Mouse (Mus musculus): Measurements from ENCODE around the gene Cep295nl. TPM values are rescaled to one million over a fixed set of nuclear protein-coding genes. Genes with fewer than 3 reads are reported as not detected.

The Cep295nl gene
- total and polyA plus RNA-seq, 2 experiments from 2014 or later, result 0.16 to 0.22 TPM

DNA sequence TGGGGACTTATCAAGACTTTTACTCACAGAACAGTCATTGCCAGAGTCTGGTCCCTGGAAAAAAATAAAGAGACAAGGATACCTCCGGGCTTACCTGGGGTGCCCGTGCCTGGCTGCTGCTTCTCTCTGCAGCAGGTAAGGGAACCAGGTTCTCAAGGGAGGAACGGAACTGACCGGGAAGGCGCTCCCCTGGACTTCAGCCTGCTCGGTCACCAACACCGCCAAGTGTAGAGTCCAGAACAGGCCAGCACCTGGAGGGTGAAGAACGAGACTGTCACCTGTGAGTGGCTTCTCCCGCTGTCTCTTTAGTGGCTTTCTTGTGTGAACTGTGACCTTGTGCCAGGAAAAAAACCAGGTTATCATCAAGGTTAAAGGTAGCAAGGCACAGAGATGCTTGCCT, 54.7 kb downstream of the Cep295nl start:
- no peak for ATAC-seq (ENCODE audit: low FRiP score)
- TF ChIP-seq CTCF (IDR thresholded peaks at IDR 0.05), result no peak
- H3K36me3 ChIP-seq (ENCODE audit: insufficient read depth, low read length), result peaks cover 46% of the 10 kb centered on the region
- H3K27ac ChIP-seq (ENCODE audit: low read depth, low read length), result no peak overlapping the region
- peaks cover 5% of the 10 kb centered on the region; the same call in 1 of the 2 replicates for H3K4me1 ChIP-seq (ENCODE audit: insufficient read depth, low read length)
- no peak for DNase-seq (ENCODE audit: low spot score)
- no peak overlapping the region for H3K4me2 ChIP-seq (ENCODE audit: low read depth, low read length, poor library complexity, severe bottlenecking)
- no peak overlapping the region for H3K4me3 ChIP-seq (ENCODE audit: low read depth, low read length)
- no peaks in the 10 kb centered on the region for H3K27me3 ChIP-seq (ENCODE audit: insufficient read depth, low read length)
- H3K9ac ChIP-seq (replicated peaks; ENCODE audit: low read length, poor library complexity, severe bottlenecking), result no peak overlapping the region
- WGBS, result 97% methylated on average over 9 of the region's 9 CpGs
- H3K9me3 ChIP-seq (ENCODE audit: low read length), result no peaks in the 10 kb centered on the region

GRCm38 (mm10) chr11:118286434-118286833, 55.9 kb downstream of the Cep295nl start:
- 94% methylated on average over 9 of the region's 9 CpGs for WGBS
- Histone ChIP-seq H3K4me1 (ENCODE audit: insufficient read depth, low read length) (peaks cover 5% of the 10 kb centered on the region; the same call in 1 of the 2 replicates), H3K9ac (replicated peaks; ENCODE audit: low read length, poor library complexity, severe bottlenecking) (no peak overlapping the region)

DNA sequence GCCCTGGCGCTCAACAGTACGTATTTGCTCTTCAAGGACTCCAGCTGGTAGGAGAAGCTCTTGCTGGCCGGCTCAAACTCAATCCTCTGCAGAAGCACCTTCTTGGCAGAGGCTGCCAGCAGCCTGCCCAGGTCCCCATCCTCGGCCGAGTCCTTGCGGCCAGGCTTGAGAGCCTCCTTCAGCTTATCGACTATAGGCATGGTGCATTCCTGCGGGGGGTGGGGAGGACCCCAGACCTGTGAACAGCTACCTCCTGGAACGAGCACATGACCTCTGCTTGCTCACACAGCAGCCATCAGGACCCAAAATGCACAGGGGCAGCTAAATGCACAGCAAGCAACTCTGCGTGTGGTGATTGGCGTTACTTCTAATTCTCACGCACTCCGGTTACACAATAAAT, 56.5 kb downstream of the Cep295nl start:
- WGBS, result 94% methylated on average over 13 of the region's 13 CpGs
- DNase-seq (ENCODE audit: low spot score) (no peak), ATAC-seq (ENCODE audit: low FRiP score) (no peak)
- Histone ChIP-seq H3K36me3 (ENCODE audit: insufficient read depth, low read length) (peaks cover 56% of the 10 kb centered on the region), H3K9ac (replicated peaks; ENCODE audit: low read length, poor library complexity, severe bottlenecking) (no peak overlapping the region), H3K4me2 (ENCODE audit: low read depth, low read length, poor library complexity, severe bottlenecking) (no peak overlapping the region), H3K27me3 (ENCODE audit: insufficient read depth, low read length) (no peaks in the 10 kb centered on the region), H3K4me3 (ENCODE audit: low read depth, low read length) (no peak overlapping the region), H3K27ac (ENCODE audit: low read depth, low read length) (no peak overlapping the region), H3K4me1 (ENCODE audit: insufficient read depth, low read length) (peaks cover 5% of the 10 kb centered on the region; the same call in 1 of the 2 replicates), H3K9me3 (ENCODE audit: low read length) (no peaks in the 10 kb centered on the region)
- no peak for TF ChIP-seq CTCF (IDR thresholded peaks at IDR 0.05)

More at GRCm38 (mm10) chr11:118286434-118286833, 55.9 kb downstream of the Cep295nl start:
- ATAC-seq (ENCODE audit: low FRiP score) (no peak), DNase-seq (ENCODE audit: low spot score) (no peak)
- TF ChIP-seq CTCF (IDR thresholded peaks at IDR 0.05), result no peak
- H3K27ac ChIP-seq (ENCODE audit: low read depth, low read length), result no peak overlapping the region
- H3K4me2 ChIP-seq (ENCODE audit: low read depth, low read length, poor library complexity, severe bottlenecking), result no peak overlapping the region
- H3K4me3 ChIP-seq (ENCODE audit: low read depth, low read length), result no peak overlapping the region
- no peaks in the 10 kb centered on the region for H3K27me3 ChIP-seq (ENCODE audit: insufficient read depth, low read length)
- no peaks in the 10 kb centered on the region for H3K9me3 ChIP-seq (ENCODE audit: low read length)
- peaks cover 53% of the 10 kb centered on the region for H3K36me3 ChIP-seq (ENCODE audit: insufficient read depth, low read length)

Other genes with a start within 250 kb of the Cep295nl start
- gene Dnah17, start 211.9 kb downstream of the Cep295nl start, total RNA-seq (2014; rRNA removed), result 0.05 TPM in 2 replicates
- 0.15 and 0.20 TPM in 2 replicates for gene Dnah17, start 211.9 kb downstream of the Cep295nl start, polyA plus RNA-seq (2015; fragmentation: Nextera tagmentation; extraction: Ambion mirVana)
- 40.2 and 54.1 TPM in 2 replicates for gene Cyth1, start 93.9 kb downstream of the Cep295nl start, total RNA-seq (2014; rRNA removed)
- 20.0 and 21.6 TPM in 2 replicates for gene Cyth1, start 93.9 kb downstream of the Cep295nl start, polyA plus RNA-seq (2015; fragmentation: Nextera tagmentation; extraction: Ambion mirVana)
- gene Usp36, start 52.3 kb downstream of the Cep295nl start, total RNA-seq (2014; rRNA removed), result 13.7 and 20.4 TPM in 2 replicates
- gene Usp36, start 52.3 kb downstream of the Cep295nl start, polyA plus RNA-seq (2015; fragmentation: Nextera tagmentation; extraction: Ambion mirVana), result 10.6 and 13.1 TPM in 2 replicates
- gene Timp2, start 13.2 kb upstream of the Cep295nl start, total RNA-seq (2014; rRNA removed), result 212 and 217 TPM in 2 replicates
- gene Timp2, start 13.2 kb upstream of the Cep295nl start, polyA plus RNA-seq (2015; fragmentation: Nextera tagmentation; extraction: Ambion mirVana), result 129 and 140 TPM in 2 replicates
- gene Lgals3bp, start 59.6 kb upstream of the Cep295nl start, total RNA-seq (2014; rRNA removed), result 17.4 and 19.0 TPM in 2 replicates
- 14.2 and 14.9 TPM in 2 replicates for gene Lgals3bp, start 59.6 kb upstream of the Cep295nl start, polyA plus RNA-seq (2015; fragmentation: Nextera tagmentation; extraction: Ambion mirVana)
- 51.5 and 55.3 TPM in 2 replicates for gene Cant1, start 76.6 kb upstream of the Cep295nl start, total RNA-seq (2014; rRNA removed)
- gene Cant1, start 76.6 kb upstream of the Cep295nl start, polyA plus RNA-seq (2015; fragmentation: Nextera tagmentation; extraction: Ambion mirVana), result 30.0 and 32.2 TPM in 2 replicates
- 7.8 and 8.7 TPM in 2 replicates for gene C1qtnf1, start 85.7 kb upstream of the Cep295nl start, total RNA-seq (2014; rRNA removed)
- gene C1qtnf1, start 85.7 kb upstream of the Cep295nl start, polyA plus RNA-seq (2015; fragmentation: Nextera tagmentation; extraction: Ambion mirVana), result 5.2 and 5.5 TPM in 2 replicates
- 8.7 and 13.6 TPM in 2 replicates for gene Engase, start 134.3 kb upstream of the Cep295nl start, total RNA-seq (2014; rRNA removed)
- 5.1 and 5.3 TPM in 2 replicates for gene Engase, start 134.3 kb upstream of the Cep295nl start, polyA plus RNA-seq (2015; fragmentation: Nextera tagmentation; extraction: Ambion mirVana)

Data from midbrain, postnatal 0 days (tissue).